Comparison of ENCODE assay signal across 9 mouse cellular contexts in genomic region chr2:90526564-90526963, GRCm38 (mm10). TPM values are rescaled to one million over a fixed set of nuclear protein-coding genes. Genes with fewer than 3 reads are reported as not detected.
DNase-seq lines count a peak whose midpoint lies in the region; ATAC-seq lines count a peak whose summit lies in the region.
"Had no signal": no experiment of that assay in that cellular context is flagged by ENCODE, and none has a peak within 500 bp of the region (broad histone marks: within the 10 kb centered on the region; RNA-seq: fewer than 3 reads in every experiment).

No protein-coding gene starts in this region.

- DNase-seq in embryo, embryonic 10 days (ENCODE audit: low spot score), result peak; percentile 61
- no peak for DNase-seq in embryo, embryonic 9.5 days (ENCODE audit: extremely low spot score)
- peak; percentile 73 for DNase-seq in Muller cell, postnatal 12 days (ENCODE audit: inconsistent ontology term)
- peak; percentile 9 for DNase-seq in forelimb bud, embryonic 11.5 days (ENCODE audit: low read depth, low spot score)
- peak; percentile 67 for DNase-seq in lung, postnatal 36 days
- DNase-seq in ovary, postnatal 10 days (ENCODE audit: low spot score), result no peak
- no peak for DNase-seq in cerebellum, postnatal 10 days
- DNase-seq: thymus, postnatal 4 days had no signal

- no peak for ATAC-seq in activated CD4-positive, CD25-positive, alpha-beta regulatory T cell, adult 4 months

RNA-seq across cellular contexts. Expression of gene Ptprj, which starts 53.9 kb away (rescaled TPM):
- polyA plus RNA-seq in activated CD4-positive, CD25-positive, alpha-beta regulatory T cell, adult 4 months (2017; shearing (Covaris generic)), result 1 to 10 TPM; 4.4 to 5.1 TPM

Comparison
In these comparisons a context has a peak if more than half of its experiments do, and no peak if none do; other contexts are left out.
1. DNase-seq: peak in embryo, embryonic 10 days (single experiment), Muller cell, postnatal 12 days (single experiment), forelimb bud, embryonic 11.5 days (single experiment) and lung, postnatal 36 days (single experiment); none in embryo, embryonic 9.5 days (single experiment), ovary, postnatal 10 days (single experiment) and cerebellum, postnatal 10 days (0 of 2).